In the genomic region with DNA sequence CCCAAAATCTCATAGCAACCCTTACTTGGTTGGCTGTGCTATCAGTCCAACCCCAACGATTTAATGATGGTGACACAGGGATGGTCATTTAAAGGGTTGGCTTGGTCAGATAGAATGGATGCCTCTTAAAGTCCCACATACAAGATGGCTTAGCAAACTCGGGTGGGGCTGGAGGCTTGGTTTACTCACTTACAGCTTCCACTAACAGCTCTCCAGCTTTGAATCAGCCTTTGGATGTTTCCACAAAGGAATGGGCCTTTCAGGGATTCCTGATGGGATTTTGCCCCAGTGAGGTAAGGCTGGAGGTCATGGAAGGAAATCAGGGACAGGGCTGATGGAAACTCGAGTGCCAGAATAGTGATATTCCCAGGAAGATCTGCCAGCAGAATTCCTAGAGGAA, we compare ENCODE assay signal across 21 mouse cellular contexts. TPM values are rescaled to one million over a fixed set of nuclear protein-coding genes. Genes with fewer than 3 reads are reported as not detected.
DNase-seq lines count a peak whose midpoint lies in the region; ATAC-seq and TF ChIP-seq lines count a peak whose summit lies in the region.
"Had no signal": no experiment of that assay in that cellular context is flagged by ENCODE, and none has a peak within 500 bp of the region (broad histone marks: within the 10 kb centered on the region; RNA-seq: fewer than 3 reads in every experiment).

No protein-coding gene starts in this region.

- H3K27ac ChIP-seq in intestine, embryonic 16.5 days (ENCODE audit: low read length), result peak overlapping the region; percentile 31; the same call in 1 of the 2 replicates
- no peak overlapping the region for H3K27ac ChIP-seq in intestine, embryonic 15.5 days
- H3K27ac ChIP-seq in intestine, postnatal 0 days (ENCODE audit: low read depth, low read length), result peak overlapping the region; percentile 46; the same call in 1 of the 2 replicates
- H3K27ac ChIP-seq in liver, postnatal 0 days (ENCODE audit: low read depth), result peak overlapping the region; percentile 84
- H3K27ac ChIP-seq in forebrain, embryonic 14.5 days (ENCODE audit: low read depth, low read length), result no peak overlapping the region
- H3K27ac ChIP-seq: forebrain, embryonic 12.5 days; heart, embryonic 15.5 days; hindbrain, embryonic 10.5 days; limb, embryonic 10.5 days; neural tube, embryonic 12.5 days had no signal

- H3K4me2 ChIP-seq in intestine, embryonic 16.5 days (ENCODE audit: low read depth, low read length), result no peak overlapping the region
- H3K4me2 ChIP-seq in intestine, embryonic 15.5 days (replicated peaks), result no peak overlapping the region
- no peak overlapping the region for H3K4me2 ChIP-seq in intestine, postnatal 0 days (replicated peaks; ENCODE audit: low read depth)
- H3K4me2 ChIP-seq in liver, postnatal 0 days (ENCODE audit: low read depth, low read length), result peak overlapping the region; percentile 33; the same call in 1 of the 2 replicates
- no peak overlapping the region for H3K4me2 ChIP-seq in forebrain, embryonic 14.5 days (ENCODE audit: low read length)
- H3K4me2 ChIP-seq: forebrain, embryonic 12.5 days; heart, embryonic 15.5 days; neural tube, embryonic 12.5 days had no signal

- no peaks in the 10 kb centered on the region for H3K36me3 ChIP-seq in intestine, embryonic 16.5 days (ENCODE audit: control insufficient read depth, insufficient read depth, low read length)
- no peaks in the 10 kb centered on the region for H3K36me3 ChIP-seq in intestine, embryonic 15.5 days
- no peaks in the 10 kb centered on the region for H3K36me3 ChIP-seq in intestine, postnatal 0 days (ENCODE audit: control insufficient read depth, insufficient read depth)
- H3K36me3 ChIP-seq in liver, postnatal 0 days (replicated peaks; ENCODE audit: insufficient read depth, low read length), result 0 out of 2 replicates have a peak, but pooled peaks cover 2% of the 10 kb centered on the region
- no peaks in the 10 kb centered on the region for H3K36me3 ChIP-seq in forebrain, embryonic 14.5 days (ENCODE audit: control insufficient read depth, insufficient read depth, low read length)
- H3K36me3 ChIP-seq: forebrain, embryonic 12.5 days; heart, embryonic 15.5 days; hindbrain, embryonic 10.5 days; limb, embryonic 10.5 days; neural tube, embryonic 12.5 days had no signal

- DNase-seq in adrenal gland, postnatal 14 days, result peak; percentile 3
- DNase-seq in adrenal gland, adult (ENCODE audit: inconsistent age in 2 of 2, low spot score in 1 of 2), result no peak
- no peak for DNase-seq in liver, postnatal 0 days
- no peak for DNase-seq in forebrain, embryonic 14.5 days (ENCODE audit: low spot score)
- DNase-seq in thymus, adult 18-20 months, result no peak
- DNase-seq: cerebellum, adult 2 months; gastrocnemius, postnatal 36 days; kidney, postnatal 4 days; lung, adult 2 months; lung, postnatal 4 days; right cerebral cortex, adult 18-20 months; thymus, adult 2 months had no signal

- 75% methylated on average over 3 of the region's 3 CpGs for WGBS in intestine, embryonic 16.5 days
- 71% methylated on average over 3 of the region's 3 CpGs for WGBS in intestine, embryonic 15.5 days
- 68% methylated on average over 3 of the region's 3 CpGs for WGBS in intestine, postnatal 0 days
- WGBS in liver, postnatal 0 days (ENCODE audit: insufficient replicate concordance), result 78% methylated on average over 3 of the region's 3 CpGs
- WGBS in forebrain, embryonic 14.5 days, result 83% methylated on average over 3 of the region's 3 CpGs

- H3K9me3 ChIP-seq in intestine, embryonic 16.5 days (ENCODE audit: control insufficient read depth, low read length), result no peaks in the 10 kb centered on the region
- H3K9me3 ChIP-seq in intestine, embryonic 15.5 days, result no peaks in the 10 kb centered on the region
- no peaks in the 10 kb centered on the region for H3K9me3 ChIP-seq in intestine, postnatal 0 days (ENCODE audit: control insufficient read depth)
- no peaks in the 10 kb centered on the region for H3K9me3 ChIP-seq in liver, postnatal 0 days (ENCODE audit: low read length)
- no peaks in the 10 kb centered on the region for H3K9me3 ChIP-seq in forebrain, embryonic 14.5 days (replicated peaks; ENCODE audit: control insufficient read depth, low read length)
- H3K9me3 ChIP-seq: forebrain, embryonic 12.5 days; heart, embryonic 15.5 days; hindbrain, embryonic 10.5 days; limb, embryonic 10.5 days; neural tube, embryonic 12.5 days had no signal

- H3K9ac ChIP-seq in intestine, embryonic 16.5 days (ENCODE audit: low read depth, low read length), result no peak overlapping the region
- H3K9ac ChIP-seq in intestine, embryonic 15.5 days, result no peak overlapping the region
- no peak overlapping the region for H3K9ac ChIP-seq in intestine, postnatal 0 days (ENCODE audit: low read depth, low read length)
- no peak overlapping the region for H3K9ac ChIP-seq in liver, postnatal 0 days (replicated peaks)
- H3K9ac ChIP-seq in forebrain, embryonic 14.5 days (ENCODE audit: low read length), result no peak overlapping the region
- H3K9ac ChIP-seq: forebrain, embryonic 12.5 days; heart, embryonic 15.5 days; neural tube, embryonic 12.5 days had no signal

- H3K4me3 ChIP-seq in intestine, embryonic 16.5 days (ENCODE audit: low read length), result no peak overlapping the region
- no peak overlapping the region for H3K4me3 ChIP-seq in intestine, embryonic 15.5 days (replicated peaks)
- no peak overlapping the region for H3K4me3 ChIP-seq in intestine, postnatal 0 days (ENCODE audit: low read depth, low read length)
- H3K4me3 ChIP-seq in liver, postnatal 0 days (ENCODE audit: low read depth, low read length), result no peak overlapping the region
- no peak overlapping the region for H3K4me3 ChIP-seq in forebrain, embryonic 14.5 days (ENCODE audit: low read depth, low read length)
- H3K4me3 ChIP-seq: forebrain, embryonic 12.5 days; heart, embryonic 15.5 days; hindbrain, embryonic 10.5 days; limb, embryonic 10.5 days; neural tube, embryonic 12.5 days had no signal

- H3K27me3 ChIP-seq in intestine, embryonic 16.5 days (replicated peaks; ENCODE audit: control insufficient read depth, insufficient read depth, low read length), result no peaks in the 10 kb centered on the region
- no peaks in the 10 kb centered on the region for H3K27me3 ChIP-seq in intestine, embryonic 15.5 days (replicated peaks)
- no peaks in the 10 kb centered on the region for H3K27me3 ChIP-seq in intestine, postnatal 0 days (replicated peaks; ENCODE audit: control insufficient read depth, insufficient read depth, low read length)
- no peaks in the 10 kb centered on the region for H3K27me3 ChIP-seq in liver, postnatal 0 days (ENCODE audit: insufficient read depth, low read length)
- no peaks in the 10 kb centered on the region for H3K27me3 ChIP-seq in forebrain, embryonic 14.5 days (replicated peaks; ENCODE audit: control insufficient read depth, insufficient read depth, low read length)
- H3K27me3 ChIP-seq: heart, embryonic 15.5 days had no signal

- H3K4me1 ChIP-seq in intestine, embryonic 16.5 days (ENCODE audit: control insufficient read depth, insufficient read depth, low read length), result peaks cover 38% of the 10 kb centered on the region
- H3K4me1 ChIP-seq in intestine, embryonic 15.5 days (replicated peaks), result peaks cover 11% of the 10 kb centered on the region
- peaks cover 11% of the 10 kb centered on the region; the same call in 1 of the 2 replicates for H3K4me1 ChIP-seq in intestine, postnatal 0 days (replicated peaks; ENCODE audit: control insufficient read depth, insufficient read depth, low read length)
- H3K4me1 ChIP-seq in liver, postnatal 0 days (ENCODE audit: insufficient read depth), result peaks cover 67% of the 10 kb centered on the region
- peaks cover under 1% of the 10 kb centered on the region for H3K4me1 ChIP-seq in forebrain, embryonic 14.5 days (ENCODE audit: control insufficient read depth, insufficient read depth, low read length)

- ATAC-seq in intestine, embryonic 16.5 days, result no peak
- ATAC-seq in intestine, embryonic 15.5 days, result no peak
- no peak for ATAC-seq in intestine, postnatal 0 days
- ATAC-seq in liver, postnatal 0 days, result no peak
- no peak for ATAC-seq in forebrain, embryonic 14.5 days
- ATAC-seq: CD4-positive, CD25-positive, alpha-beta regulatory T cell, adult 4 months had no signal

- TF ChIP-seq EP300 in liver, postnatal 0 days (IDR thresholded peaks at IDR 0.05; ENCODE audit: low read depth), result no peak

- TF ChIP-seq CTCF in intestine, postnatal 0 days (IDR thresholded peaks at IDR 0.05; ENCODE audit: low read depth), result no peak
- TF ChIP-seq CTCF in liver, postnatal 0 days (IDR thresholded peaks at IDR 0.05; ENCODE audit: low read depth), result no peak

RNA-seq across cellular contexts. Expression of gene Mgst3, which starts 5.8 kb away (rescaled TPM):
- total RNA-seq in adrenal gland, postnatal 14 days (2021), result 69.7 and 75.6 TPM in 2 replicates
- 379 and 381 TPM in 2 replicates for polyA plus RNA-seq in intestine, embryonic 16.5 days (2015; fragmentation: Nextera tagmentation; extraction: Ambion mirVana)
- polyA plus RNA-seq in intestine, embryonic 15.5 days (2015; fragmentation: Nextera tagmentation; extraction: Ambion mirVana), result 247 and 298 TPM in 2 replicates
- 305 and 323 TPM in 2 replicates for polyA plus RNA-seq in intestine, postnatal 0 days (2015; fragmentation: Nextera tagmentation; extraction: Ambion mirVana)
- polyA plus RNA-seq in liver, postnatal 0 days (2015; fragmentation: Nextera tagmentation; extraction: Ambion mirVana), result 161 and 163 TPM in 2 replicates
- 128 and 138 TPM in 2 replicates for polyA plus RNA-seq in forebrain, embryonic 14.5 days (2014; fragmentation: Nextera tagmentation; extraction: Ambion mirVana)

RNA-seq across cellular contexts. Expression of gene Aldh9a1, which starts 38.0 kb away (rescaled TPM):
- 56.9 and 59.4 TPM in 2 replicates for total RNA-seq in adrenal gland, postnatal 14 days (2021)
- polyA plus RNA-seq in intestine, embryonic 16.5 days (2015; fragmentation: Nextera tagmentation; extraction: Ambion mirVana), result 204 and 245 TPM in 2 replicates
- polyA plus RNA-seq in intestine, embryonic 15.5 days (2015; fragmentation: Nextera tagmentation; extraction: Ambion mirVana), result 133 and 156 TPM in 2 replicates
- 185 and 214 TPM in 2 replicates for polyA plus RNA-seq in intestine, postnatal 0 days (2015; fragmentation: Nextera tagmentation; extraction: Ambion mirVana)
- 76.4 and 80.8 TPM in 2 replicates for polyA plus RNA-seq in liver, postnatal 0 days (2015; fragmentation: Nextera tagmentation; extraction: Ambion mirVana)
- polyA plus RNA-seq in forebrain, embryonic 14.5 days (2014; fragmentation: Nextera tagmentation; extraction: Ambion mirVana), result 20.9 and 21.2 TPM in 2 replicates

Comparison
In these comparisons a context has a peak if more than half of its experiments do, and no peak if none do; other contexts are left out.
1. H3K27ac ChIP-seq: peak in intestine, embryonic 16.5 days (single experiment), intestine, postnatal 0 days (single experiment) and liver, postnatal 0 days (single experiment); none in intestine, embryonic 15.5 days (single experiment) and forebrain, embryonic 14.5 days (single experiment).